Mouse (Mus musculus): ENCODE data around the gene P2ry2.

Gene P2ry2

DNA sequence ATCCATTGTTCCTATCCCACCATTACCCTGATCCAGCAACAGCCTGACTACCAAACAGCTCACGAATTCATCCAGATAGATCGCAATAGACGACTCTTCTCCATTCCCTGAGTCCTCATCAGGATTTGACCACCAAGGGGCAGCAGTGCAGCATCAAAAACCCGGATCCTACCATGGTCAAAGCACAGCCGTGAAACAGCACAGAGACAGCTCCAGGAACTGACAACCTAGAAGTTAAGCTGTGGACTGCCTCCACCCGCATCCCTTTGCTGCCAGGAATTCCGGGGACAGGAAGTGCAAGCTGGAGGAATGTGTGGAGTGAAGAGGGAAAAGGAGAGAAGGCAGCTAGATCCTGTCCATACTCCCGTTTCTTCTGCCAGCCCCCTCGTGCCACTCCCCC lies 24.6 kb downstream of the P2ry2 start:
- DNase-seq (ENCODE audit: low read depth) = peak; percentile 62

DNA sequence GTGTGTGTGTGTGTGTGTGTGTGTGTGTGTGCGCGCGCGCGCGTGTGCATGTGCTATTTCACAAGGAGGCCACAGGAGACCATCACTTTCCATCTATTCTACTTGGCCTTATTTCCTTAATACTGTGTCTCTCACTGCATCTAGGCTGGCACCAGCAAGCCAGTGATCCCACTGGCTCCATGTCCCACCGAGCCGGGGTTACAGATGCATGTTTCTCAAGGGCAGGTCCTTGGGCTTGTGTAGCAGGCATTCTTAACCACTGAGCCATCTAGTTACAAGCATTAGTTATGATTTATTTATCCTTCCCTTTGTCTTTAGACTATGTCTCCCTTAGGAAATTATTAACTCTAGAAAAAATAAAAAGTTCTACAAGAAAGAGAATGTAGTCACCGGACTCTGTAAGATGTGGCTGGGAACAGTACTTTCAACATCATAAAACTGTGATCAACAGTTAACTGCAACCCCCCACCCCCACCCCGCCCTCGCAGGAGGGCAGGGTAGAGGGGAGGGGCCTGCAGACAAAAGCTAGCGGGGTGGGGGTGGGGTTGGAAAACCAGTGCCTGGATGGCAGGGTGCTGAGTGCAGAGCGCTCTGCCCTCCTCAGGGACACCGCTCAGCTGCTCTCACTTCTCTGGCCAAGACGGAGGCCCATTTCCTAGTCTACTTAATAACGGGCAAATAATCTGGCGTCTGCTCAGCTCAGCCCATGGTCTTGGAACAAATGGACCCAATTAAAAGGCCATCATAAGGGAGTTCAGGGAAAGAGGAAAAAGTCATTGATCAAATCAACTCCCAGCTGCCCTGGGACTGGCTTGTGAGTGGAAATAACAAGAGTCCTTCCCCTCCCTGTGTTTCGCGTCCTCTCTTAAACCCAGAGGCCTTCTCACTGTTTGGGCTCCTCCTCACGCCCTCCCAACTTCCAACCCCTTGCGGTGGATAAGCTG lies 27.9 kb downstream of the P2ry2 start:
- DNase-seq (ENCODE audit: low read depth) = no peak

DNA sequence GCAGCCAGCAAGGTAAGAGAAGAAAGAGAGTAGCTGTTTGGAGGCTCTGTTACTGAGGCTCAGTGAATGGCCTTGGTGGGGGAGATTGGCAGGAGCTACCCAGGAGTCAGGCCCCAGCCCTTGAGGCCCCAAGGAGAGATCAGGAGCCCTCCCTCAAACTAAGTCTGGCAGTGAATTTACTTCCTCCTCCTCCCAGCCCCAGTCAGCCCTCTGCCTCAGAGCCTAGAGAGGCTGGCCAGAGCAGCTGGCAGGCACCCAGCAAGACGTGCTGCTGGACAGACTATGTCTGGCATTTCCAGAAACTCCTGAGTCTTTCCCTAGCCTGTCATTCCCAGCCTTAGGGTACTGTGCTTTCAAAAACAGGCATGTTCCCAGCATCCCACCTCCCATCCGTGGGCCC lies 33.5 kb downstream of the P2ry2 start:
- no peak for DNase-seq (ENCODE audit: low read depth)

DNA sequence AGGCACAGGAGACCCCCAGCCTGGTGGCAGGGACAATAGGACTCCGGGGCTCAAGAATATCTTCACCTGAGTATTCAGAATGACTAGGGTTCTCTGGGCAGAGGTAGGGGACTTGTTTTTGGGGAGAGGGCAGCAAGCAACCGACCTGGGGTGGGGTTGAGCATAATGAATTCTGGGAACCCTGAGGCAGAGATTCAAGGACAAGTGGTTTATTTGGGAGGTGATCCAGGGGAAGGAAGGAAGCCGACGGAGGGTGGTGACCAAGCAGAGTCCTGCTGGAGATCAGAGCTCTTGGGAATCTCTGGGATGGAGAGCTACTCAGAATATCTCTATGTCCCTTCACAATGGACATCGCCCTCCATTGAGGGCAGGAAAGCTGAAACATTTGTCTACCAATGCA lies 34.5 kb downstream of the P2ry2 start:
- no peak for DNase-seq (ENCODE audit: low read depth)

DNA sequence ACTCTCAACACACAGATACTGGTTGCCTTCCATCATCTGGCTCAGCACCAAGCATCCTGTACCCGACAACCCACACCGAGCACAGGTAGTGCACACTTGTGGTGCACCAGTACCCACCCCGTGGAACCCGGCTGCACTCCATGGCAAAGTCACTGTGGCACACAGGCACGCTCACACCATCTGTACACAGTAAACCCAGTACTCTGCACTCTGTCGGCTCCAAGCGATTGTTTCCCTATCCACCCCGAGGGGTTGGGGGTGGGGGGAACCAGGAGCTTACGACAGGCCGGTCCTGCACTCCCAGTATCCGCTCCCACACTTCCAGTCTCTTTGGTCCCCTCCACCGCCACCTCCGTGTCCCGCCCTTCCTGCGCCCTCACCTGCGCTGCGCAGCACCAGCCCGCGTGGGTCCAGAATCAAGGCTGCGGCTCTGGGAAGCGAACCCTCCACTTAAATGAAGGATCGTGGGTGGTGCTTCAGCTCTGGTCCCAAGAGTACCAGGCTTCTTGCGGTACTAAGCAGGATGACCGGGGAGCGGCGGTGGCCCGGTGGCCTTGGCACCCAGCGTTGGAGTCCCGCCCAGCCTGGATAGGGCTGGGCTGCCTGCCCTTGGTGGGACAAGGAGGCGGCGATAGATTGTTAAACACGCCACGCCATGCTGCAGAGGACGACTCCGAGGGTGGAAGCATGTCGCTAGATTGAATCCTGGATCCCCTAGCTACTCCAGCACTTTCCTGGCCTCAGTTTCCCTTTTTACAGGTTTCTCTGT lies 38.3 kb downstream of the P2ry2 start, which contains the start of gene P2ry6:
TSS of gene P2ry6 (minus strand) at position 515 of the 769 bp plus-strand sequence.
- no peak for DNase-seq (ENCODE audit: low read depth)

DNA sequence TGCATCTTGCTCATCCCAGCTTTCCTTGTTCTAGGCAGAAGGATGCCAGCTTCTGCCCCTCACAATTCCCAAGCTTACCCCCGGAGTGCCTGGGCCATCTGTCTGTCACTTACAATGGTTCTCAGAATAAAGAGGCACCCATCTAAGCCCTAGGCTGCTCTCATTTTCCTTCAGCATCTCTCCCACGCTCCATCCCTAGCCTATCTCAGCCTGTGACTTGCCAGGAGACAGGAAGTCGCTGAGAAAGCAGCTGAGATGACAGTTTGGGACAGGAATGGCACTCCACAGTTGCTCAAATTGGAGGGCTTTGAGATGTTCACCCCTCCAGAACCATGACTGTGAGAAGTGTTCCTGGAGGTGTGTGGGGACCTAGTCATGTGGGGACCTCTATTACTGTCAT lies 39.8 kb downstream of the P2ry2 start:
- DNase-seq (ENCODE audit: low read depth) = no peak

DNA sequence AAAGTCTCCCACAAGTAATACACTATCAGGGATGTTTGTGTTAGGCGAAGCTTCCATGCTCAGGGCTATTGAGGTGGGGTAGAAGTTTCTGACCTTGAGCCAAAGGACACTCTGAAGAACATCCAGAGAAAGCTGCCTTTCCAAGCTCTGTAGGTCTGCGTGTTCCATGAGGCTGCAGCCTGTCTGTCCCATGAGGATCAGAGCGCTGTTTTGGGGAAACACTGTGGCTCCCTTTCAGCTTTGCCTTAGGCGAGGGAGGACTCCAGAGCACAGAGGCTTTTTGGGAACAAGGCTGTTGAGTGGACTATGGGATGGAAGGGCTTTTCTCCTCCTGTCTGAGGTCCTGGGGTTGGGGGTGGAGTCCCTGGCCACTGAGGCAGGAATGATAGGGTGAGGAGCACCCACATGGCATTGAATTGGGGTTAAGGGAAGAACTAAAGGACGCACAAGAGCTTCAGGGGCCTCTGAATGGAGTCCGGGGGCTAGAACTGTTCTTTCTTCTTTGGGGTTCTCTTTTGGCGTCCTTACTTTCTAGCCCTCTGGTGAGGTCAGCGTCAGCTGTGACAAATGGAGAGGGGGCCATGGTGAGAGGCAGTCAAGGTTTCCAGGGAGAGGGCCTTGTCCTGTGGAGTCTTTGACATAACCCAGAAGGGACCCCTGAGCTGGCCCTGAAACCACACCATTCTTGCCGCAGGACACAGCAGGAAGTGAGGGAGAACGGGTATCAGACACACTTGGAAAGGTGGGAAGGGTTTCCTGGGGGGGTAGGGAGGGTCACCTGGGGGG lies 43.6 kb downstream of the P2ry2 start:
- no peak for DNase-seq (ENCODE audit: low read depth)

DNA sequence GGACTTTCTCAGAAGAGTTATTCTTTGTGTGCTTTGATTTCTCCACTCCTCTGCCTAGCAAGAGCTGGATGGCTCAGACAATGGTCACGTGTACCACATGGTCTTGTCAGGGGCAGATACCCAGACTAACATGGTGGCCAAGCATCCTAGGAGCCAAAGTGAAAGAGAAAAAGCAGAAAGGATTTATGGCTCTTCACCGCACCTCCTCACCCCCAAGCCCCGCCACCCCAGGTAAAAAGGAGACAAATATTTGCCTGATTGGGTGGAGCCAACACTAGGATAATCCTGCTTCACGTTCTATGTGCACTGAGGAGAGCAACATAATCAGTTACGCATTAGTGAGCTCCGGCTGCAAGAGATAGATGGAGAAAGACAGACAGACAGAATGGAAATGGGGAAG lies 44.3 kb downstream of the P2ry2 start:
- DNase-seq (ENCODE audit: low read depth) = no peak

DNA sequence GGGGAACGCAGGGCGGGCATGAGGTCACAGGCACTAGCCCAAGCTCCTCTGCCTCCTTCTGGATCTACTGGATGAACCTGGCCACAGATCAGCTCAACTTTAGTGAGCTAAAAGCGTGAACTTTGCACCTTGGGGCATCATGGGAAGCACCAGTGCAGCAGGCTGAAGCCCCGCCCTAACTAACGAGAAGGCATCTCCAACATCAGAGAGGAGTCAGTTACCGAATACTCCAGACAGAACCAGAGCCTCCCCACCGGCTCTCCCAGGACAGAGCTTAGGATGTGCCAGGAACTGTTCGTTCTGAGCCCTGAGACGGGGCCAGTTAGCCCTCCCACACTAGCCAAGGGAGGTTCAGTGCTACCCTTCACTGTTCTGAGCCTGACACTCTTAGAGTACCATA lies 44.8 kb downstream of the P2ry2 start:
- DNase-seq (ENCODE audit: low read depth) = no peak

DNA sequence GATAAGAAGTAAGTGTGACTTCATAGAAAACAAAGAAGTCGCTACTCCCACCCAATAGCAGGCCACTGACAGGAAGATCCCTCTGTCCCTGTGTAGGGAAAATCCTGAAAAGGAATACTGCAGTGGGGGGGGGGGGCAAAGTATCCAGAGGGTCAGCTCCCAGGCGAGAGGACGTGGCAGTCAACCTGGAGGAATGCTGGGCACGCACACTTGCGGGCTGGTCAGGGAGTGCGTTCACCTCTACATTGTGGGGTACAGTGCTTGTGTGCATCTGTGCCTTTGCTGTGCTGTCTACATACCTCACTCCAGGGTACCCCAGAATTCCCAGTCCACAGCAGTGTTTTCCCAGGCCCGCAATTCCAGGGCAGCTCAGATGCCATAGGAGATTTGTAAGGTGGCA lies 46.7 kb downstream of the P2ry2 start:
- DNase-seq (ENCODE audit: low read depth) = no peak

DNA sequence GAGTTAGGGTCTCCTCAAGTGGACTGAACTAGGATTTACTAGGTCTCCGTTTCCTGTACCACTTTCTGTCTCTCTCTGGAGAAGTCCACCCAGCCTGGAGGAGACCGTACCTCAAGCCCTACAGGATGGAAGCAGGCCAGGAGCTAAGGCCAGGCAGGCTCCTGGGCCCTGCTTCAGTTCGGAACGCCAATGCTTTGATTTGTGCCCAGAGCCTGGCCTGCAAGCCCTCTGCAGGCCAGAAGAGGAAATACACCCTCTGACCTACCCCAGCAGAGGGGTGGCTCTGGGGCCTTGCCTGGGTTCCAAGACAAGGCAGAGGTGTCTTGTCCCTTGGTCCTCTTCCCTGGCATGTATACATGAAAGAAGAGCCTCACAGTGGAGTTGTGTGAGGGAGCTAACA lies 47.6 kb downstream of the P2ry2 start:
- no peak for DNase-seq (ENCODE audit: low read depth)

DNA sequence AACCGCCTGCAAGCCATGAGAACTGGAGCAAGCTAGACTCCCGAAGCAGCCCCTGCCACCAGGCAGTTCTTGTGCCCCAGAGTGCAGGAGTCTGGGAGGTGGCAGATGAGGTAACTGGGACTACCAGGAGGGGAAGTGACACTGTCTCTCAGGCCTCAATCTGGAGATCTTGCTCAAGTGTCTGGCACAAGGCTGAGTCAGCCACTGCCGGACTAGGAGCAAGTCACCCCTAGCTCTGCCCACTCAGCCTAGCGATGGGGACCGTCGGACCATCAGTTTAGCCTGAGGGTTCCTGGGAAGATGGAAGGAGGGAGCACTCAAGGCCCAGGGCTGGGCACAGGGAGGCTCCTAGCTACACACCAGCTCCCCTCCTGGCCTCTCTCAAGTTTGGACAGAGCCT lies 48.4 kb downstream of the P2ry2 start:
- DNase-seq (ENCODE audit: low read depth) = no peak

DNA sequence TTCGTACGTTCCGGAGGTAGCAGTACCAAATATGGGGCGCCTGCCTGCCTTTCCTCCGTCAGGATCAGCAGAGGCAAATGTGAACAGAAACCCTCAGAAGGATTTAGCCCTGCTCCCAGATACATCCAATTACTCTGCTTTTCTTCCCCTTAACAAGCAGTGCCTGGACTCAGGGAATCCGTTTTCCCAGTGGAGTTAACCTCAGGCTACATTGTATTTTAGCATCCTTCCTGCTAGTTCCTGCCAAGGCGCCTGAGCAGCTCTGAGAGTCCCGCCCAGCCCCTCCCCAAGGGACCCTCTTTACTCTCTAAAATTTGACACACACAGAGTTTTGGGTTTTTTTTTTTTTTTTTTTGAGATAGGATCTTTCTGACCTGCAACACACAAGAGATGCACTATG lies 49.3 kb downstream of the P2ry2 start:
- no peak for DNase-seq (ENCODE audit: low read depth)

DNA sequence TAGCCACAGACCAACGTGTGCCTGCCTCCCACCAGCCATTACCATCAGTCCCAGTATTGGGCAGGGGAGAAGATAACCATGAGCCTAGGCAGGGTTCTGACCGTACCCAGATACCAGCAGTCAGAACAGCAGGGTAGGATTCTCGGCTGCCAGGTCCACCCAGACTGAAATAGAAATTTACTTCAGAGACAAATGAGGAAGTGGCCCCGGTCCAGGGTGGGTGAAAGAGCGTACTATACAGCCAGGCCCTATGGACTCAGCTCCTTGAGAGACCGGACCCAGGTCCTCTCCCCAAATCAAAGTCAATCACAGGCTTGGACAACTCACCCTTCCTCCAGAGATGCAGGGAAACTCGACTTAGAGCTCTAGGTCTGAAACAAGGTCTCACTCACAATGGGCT lies 51.5 kb downstream of the P2ry2 start:
- no peak for DNase-seq (ENCODE audit: low read depth)

DNA sequence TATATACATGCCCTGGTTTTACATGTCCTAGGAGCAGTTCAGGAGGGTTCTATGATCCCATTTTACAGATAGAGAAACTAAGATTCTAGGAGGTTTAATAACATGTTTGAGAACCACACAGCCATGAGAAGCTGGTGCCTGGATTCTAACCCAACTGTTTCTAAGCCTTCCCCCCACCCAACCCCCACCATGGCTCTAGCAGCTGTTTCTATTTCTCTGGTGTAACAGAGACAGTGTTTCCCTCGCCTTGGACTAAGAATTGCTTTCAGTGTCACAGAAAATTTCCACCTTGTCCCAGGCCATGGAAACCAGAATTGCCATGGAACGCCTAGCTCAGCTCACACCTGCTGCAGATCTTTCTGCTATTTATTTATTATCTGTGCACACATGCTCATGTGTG lies 52.2 kb downstream of the P2ry2 start:
- no peak for DNase-seq (ENCODE audit: low read depth)

DNA sequence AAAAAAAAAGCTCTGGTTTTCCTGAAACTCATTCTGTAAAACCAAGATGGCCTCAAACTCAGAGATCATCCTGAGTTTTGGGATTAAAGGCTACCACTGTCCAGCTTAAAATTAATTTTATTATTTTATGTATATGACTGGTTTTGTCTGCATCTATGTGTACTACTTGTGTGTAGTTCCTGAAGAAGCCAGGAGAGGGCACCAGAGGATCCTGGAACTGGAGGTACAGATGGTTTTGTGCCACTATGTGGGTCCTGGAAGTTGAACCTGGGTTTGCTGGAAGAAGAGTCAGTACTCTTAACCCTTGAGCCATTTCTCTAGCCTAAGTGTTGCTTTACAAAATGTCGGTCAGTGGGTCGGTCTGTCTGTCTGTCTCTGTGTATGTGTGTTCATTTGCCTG lies 54.2 kb downstream of the P2ry2 start:
- peak; percentile 47 for DNase-seq (ENCODE audit: low read depth)

DNA sequence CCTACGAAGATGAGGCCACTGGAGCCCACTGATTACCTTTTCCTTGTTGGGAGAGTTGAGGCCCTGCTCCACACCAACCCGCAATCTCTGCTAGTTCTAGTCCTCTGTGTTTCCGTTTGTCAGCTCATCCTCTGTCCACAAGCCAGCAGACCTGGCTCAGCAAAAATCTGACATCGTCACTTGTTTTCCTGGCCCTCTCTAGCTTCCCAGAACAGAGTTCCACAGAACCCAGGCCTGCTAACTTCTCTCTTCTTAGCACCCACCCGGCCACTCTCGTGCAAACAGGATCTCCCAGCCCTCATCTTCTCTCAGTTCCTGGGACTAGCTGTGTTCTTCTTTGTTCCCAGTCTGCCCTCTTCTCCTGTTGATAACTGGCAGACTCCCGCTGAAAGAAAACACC lies 60.0 kb downstream of the P2ry2 start:
- DNase-seq (ENCODE audit: low read depth) = no peak

DNA sequence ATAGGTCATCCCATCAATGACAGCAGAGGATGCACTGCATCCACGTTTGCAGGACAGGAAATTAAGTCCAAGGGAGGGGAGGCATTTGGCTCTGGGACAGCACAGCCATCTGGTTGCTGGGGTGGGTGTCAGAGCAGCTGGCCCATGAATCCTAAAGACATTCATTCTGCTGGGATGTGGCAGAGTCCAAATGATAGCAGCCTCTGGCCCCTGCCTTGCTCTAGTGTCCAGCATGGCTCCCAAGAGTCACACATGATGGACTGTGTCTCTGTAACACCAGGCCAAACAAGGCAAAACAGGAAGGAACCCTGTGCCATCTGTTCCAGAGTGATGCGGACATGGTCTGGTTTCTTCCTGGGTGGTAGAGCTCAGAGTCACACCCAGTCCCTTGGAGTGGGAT lies 60.8 kb downstream of the P2ry2 start:
- no peak for DNase-seq (ENCODE audit: low read depth)

DNA sequence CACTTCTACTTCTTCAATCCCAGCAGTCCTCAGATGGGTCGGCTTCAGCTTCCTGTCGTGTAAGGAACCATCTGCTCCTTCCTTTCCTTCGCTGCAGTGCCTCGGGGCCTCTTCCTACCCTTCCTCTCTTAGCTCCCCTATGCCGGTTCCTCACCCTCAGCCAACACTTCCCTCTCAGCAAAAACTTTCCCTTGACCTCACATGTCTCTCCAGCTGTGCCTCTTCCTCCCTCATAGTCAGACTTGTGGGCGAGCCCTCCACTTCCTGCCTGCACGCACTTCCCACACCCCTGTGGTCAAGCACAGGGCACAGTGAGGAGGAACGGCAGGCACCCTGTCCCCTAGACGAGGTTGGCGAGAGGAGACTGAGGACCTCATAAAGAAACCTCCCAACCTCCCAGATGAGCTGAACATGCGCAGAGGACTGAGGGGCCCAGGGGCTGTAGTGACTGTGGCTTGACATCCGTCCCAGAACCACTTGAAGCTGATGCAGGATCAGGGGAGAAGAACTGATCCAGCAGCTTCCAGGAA lies 62.1 kb downstream of the P2ry2 start:
- DNase-seq (ENCODE audit: low read depth) = peak; percentile 52

DNA sequence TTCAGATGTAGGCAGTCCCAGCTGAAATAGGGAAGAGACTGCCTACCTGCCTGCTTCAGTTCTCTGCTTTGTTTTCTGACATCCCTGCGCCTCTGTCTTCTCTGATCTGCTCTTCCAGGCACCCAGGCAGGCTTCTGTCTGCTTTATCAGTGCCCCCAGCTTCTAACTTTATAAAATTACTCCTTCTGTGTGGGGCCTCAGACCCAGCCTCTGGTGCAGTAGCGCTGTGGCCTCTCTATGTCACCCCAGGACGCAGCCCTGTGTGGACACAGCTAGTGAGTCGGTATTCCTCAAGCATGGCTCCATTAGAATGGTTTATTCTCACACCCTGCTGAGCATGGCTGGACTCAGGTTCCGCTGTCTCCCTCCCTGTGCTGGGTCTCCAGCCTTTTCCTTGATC lies 62.6 kb downstream of the P2ry2 start:
- no peak for DNase-seq (ENCODE audit: low read depth)

Data from c-Kit-positive CD71-negative TER-119-negative erythroid progenitor cells, embryonic 14.5 days (primary cell).